Mouse (Mus musculus): ENCODE data around the gene Rad9a.

DNA sequence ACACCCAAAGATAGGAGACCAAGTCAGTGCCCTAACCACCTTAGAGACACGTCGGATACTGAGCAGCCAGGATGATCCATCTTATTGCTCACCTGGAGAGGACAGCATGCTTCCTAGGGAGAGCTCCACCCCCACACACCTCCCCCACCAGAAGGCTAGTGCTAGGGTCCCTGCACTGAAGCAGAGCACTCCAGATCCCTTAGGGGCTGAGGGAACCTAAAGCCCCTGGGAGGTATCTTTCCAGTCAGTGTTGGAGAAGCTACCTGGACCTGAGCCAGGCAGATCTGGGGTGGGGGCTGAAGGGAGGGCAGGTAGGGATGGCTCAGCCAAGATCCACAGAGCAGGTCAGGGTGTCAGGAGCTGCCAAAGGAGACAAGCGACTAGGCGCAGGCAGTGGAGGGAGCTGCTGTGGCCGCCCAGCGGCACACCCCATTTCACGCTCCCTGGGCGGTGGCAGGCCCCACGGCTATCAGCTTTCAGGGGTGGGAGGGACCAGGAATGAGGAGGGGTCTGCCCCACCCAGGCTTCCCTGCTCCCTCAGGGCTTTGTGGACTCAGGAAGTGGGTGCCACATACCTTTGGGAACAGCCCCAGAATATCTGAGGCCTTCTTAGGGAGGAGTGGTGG is 28.1 kb upstream of the Rad9a start:
- TF ChIP-seq POLR2A (IDR thresholded peaks at IDR 0.05; ENCODE audit: insufficient read length, low read depth) (peak; percentile 83), REST (IDR thresholded peaks at IDR 0.05; ENCODE audit: insufficient read depth, insufficient read length) (no peak), USF1 (IDR thresholded peaks at IDR 0.05; ENCODE audit: low read depth) (no peak), MAX (IDR thresholded peaks at IDR 0.05; ENCODE audit: low read depth) (no peak), TCF3 (IDR thresholded peaks at IDR 0.05; ENCODE audit: insufficient read length, low read depth) (no peak), POLR2AphosphoS2 (IDR thresholded peaks at IDR 0.05; ENCODE audit: insufficient read length, low read depth) (peak; percentile 34), TCF12 (IDR thresholded peaks at IDR 0.05; ENCODE audit: insufficient read depth, poor library complexity, severe bottlenecking) (no peak)
